Mouse (Mus musculus) stomach, embryonic 15.5 days (tissue): ENCODE measurements around the gene Tmem150c. TPM values are rescaled to one million over a fixed set of nuclear protein-coding genes. Genes with fewer than 3 reads are reported as not detected.

ENCODE experiments used
- ATAC-seq: fragments of 200-750 bp; cut with Nextera tagmentation; 2 replicates; pipeline ENCODE4 v1.8.0; 2017; ENCODE audit warnings: low read depth, moderate number of reproducible peaks, moderate TSS enrichment; ENCODE audit not compliant: insufficient read depth, low FRiP score
- H3K27ac ChIP-seq: fragments of 300-500 bp; sonication (generic); 2 replicates; pipeline ENCODE4 v1.5.1; 2015; ENCODE audit warnings: mild to moderate bottlenecking, inconsistent platforms
- H3K27me3 ChIP-seq: fragments of 300-500 bp; sonication (generic); replicated peaks from 2 replicates; pipeline ENCODE4 v1.6.1; 2015; ENCODE audit warnings: inconsistent platforms
- H3K36me3 ChIP-seq: fragments of 300-500 bp; sonication (generic); 2 replicates; pipeline ENCODE4 v1.6.1; 2015; ENCODE audit warnings: inconsistent platforms
- H3K4me1 ChIP-seq: fragments of 300-500 bp; sonication (generic); 2 replicates; pipeline ENCODE4 v1.6.1; 2015; ENCODE audit warnings: inconsistent platforms
- H3K4me2 ChIP-seq: fragments of 300-500 bp; sonication (generic); 2 replicates; pipeline ENCODE4 v1.6.1; 2015; ENCODE audit warnings: mild to moderate bottlenecking, inconsistent platforms
- H3K4me3 ChIP-seq: fragments of 300-500 bp; sonication (generic); replicated peaks from 2 replicates; pipeline ENCODE4 v1.5.1; 2015; ENCODE audit warnings: inconsistent platforms
- H3K9ac ChIP-seq: fragments of 300-500 bp; sonication (generic); 2 replicates; pipeline ENCODE4 v1.6.1; 2015; ENCODE audit warnings: inconsistent platforms
- H3K9me3 ChIP-seq: fragments of 300-500 bp; sonication (generic); 2 replicates; pipeline ENCODE4 v1.6.1; 2016; ENCODE audit warnings: inconsistent platforms
- WGBS: fragments of 180-500 bp; shearing (Covaris S2); methylation state at CpG from one replicate; pipeline ENCODE4 v1.1.7; 2015; 5-methylcytosine and 5-hydroxymethylcytosine counted together
- polyA plus RNA-seq: library from polyadenylated mRNA; unstranded; fragments of >200 nt; fragmentation: Nextera tagmentation; extraction: Ambion mirVana; gene quantifications from 2 replicates; pipeline ENCODE4 v1.2.1, GENCODE M21; 2015

The Tmem150c gene
- polyA plus RNA-seq, 1 experiment from 2014 or later, result 4.7 TPM

GRCm38 (mm10) chr5:100187035-100187901 lies 27.7 kb upstream of the Tmem150c start:
- 0 out of 2 replicates have a peak, but pooled peaks cover 3% of the 10 kb centered on the region for H3K4me1 ChIP-seq
- no peak for ATAC-seq
- WGBS, result 61% methylated on average over 3 of the region's 3 CpGs
- H3K9me3 ChIP-seq, result no peaks in the 10 kb centered on the region
- no peak overlapping the region for H3K4me2 ChIP-seq
- H3K36me3 ChIP-seq, result no peaks in the 10 kb centered on the region
- H3K9ac ChIP-seq, result no peak overlapping the region
- H3K4me3 ChIP-seq, result no peak overlapping the region
- H3K27ac ChIP-seq, result peak overlapping the region; percentile 40; the same call in 1 of the 2 replicates
- no peaks in the 10 kb centered on the region for H3K27me3 ChIP-seq

GRCm38 (mm10) chr5:100186618-100187017 lies 27.0 kb upstream of the Tmem150c start:
- H3K4me3 ChIP-seq, result no peak overlapping the region
- H3K9me3 ChIP-seq, result no peaks in the 10 kb centered on the region
- H3K27ac ChIP-seq, result peak overlapping the region; percentile 40; the same call in 1 of the 2 replicates
- no peak overlapping the region for H3K4me2 ChIP-seq
- WGBS, result 23% methylated on average over 7 of the region's 7 CpGs
- H3K4me1 ChIP-seq, result peaks cover 6% of the 10 kb centered on the region; the same call in 1 of the 2 replicates
- H3K9ac ChIP-seq, result no peak overlapping the region
- no peak for ATAC-seq
- H3K36me3 ChIP-seq, result no peaks in the 10 kb centered on the region
- no peaks in the 10 kb centered on the region for H3K27me3 ChIP-seq

GRCm38 (mm10) chr5:100185895-100186294 lies 26.3 kb upstream of the Tmem150c start:
- no peaks in the 10 kb centered on the region for H3K9me3 ChIP-seq
- H3K36me3 ChIP-seq, result no peaks in the 10 kb centered on the region
- H3K4me1 ChIP-seq, result peaks cover 12% of the 10 kb centered on the region; the same call in 1 of the 2 replicates
- H3K9ac ChIP-seq, result no peak overlapping the region
- ATAC-seq, result no peak
- H3K27ac ChIP-seq, result no peak overlapping the region
- no peak overlapping the region for H3K4me2 ChIP-seq
- no peaks in the 10 kb centered on the region for H3K27me3 ChIP-seq
- 23% methylated on average over 7 of the region's 7 CpGs for WGBS
- no peak overlapping the region for H3K4me3 ChIP-seq

- H3K4me3 ChIP-seq, result no peak overlapping the region
- H3K27ac ChIP-seq, result no peak overlapping the region
- no peak overlapping the region for H3K9ac ChIP-seq
- WGBS, result 33% methylated on average over 1 of the region's 1 CpGs
- no peaks in the 10 kb centered on the region for H3K36me3 ChIP-seq
- peaks cover 15% of the 10 kb centered on the region; the same call in 1 of the 2 replicates for H3K4me1 ChIP-seq
- no peaks in the 10 kb centered on the region for H3K27me3 ChIP-seq
- H3K9me3 ChIP-seq, result no peaks in the 10 kb centered on the region
- no peak overlapping the region for H3K4me2 ChIP-seq
- ATAC-seq, result no peak
Measured at GRCm38 (mm10) chr5:100181011-100181410, 21.4 kb upstream of the Tmem150c start.

- ATAC-seq, result no peak
- 63% methylated on average over 2 of the region's 2 CpGs for WGBS
- H3K27me3 ChIP-seq, result no peaks in the 10 kb centered on the region
- no peak overlapping the region for H3K4me2 ChIP-seq
- H3K27ac ChIP-seq, result no peak overlapping the region
- H3K36me3 ChIP-seq, result no peaks in the 10 kb centered on the region
- no peaks in the 10 kb centered on the region for H3K9me3 ChIP-seq
- H3K9ac ChIP-seq, result no peak overlapping the region
- H3K4me1 ChIP-seq, result peaks cover 12% of the 10 kb centered on the region; the same call in 1 of the 2 replicates
- H3K4me3 ChIP-seq, result no peak overlapping the region
Measured at GRCm38 (mm10) chr5:100178781-100179165, 19.2 kb upstream of the Tmem150c start.

- H3K4me2 ChIP-seq, result no peak overlapping the region
- no peaks in the 10 kb centered on the region for H3K36me3 ChIP-seq
- H3K9ac ChIP-seq, result no peak overlapping the region
- ATAC-seq, result 0 out of 2 replicates have a peak, but pooled peaks have one; percentile 27
- no peak overlapping the region for H3K27ac ChIP-seq
- H3K4me3 ChIP-seq, result no peak overlapping the region
- H3K4me1 ChIP-seq, result peaks cover 12% of the 10 kb centered on the region; the same call in 1 of the 2 replicates
- no peaks in the 10 kb centered on the region for H3K27me3 ChIP-seq
- H3K9me3 ChIP-seq, result no peaks in the 10 kb centered on the region
- WGBS, result 84% methylated on average over 4 of the region's 4 CpGs
Measured at GRCm38 (mm10) chr5:100178122-100178780, 18.6 kb upstream of the Tmem150c start.

GRCm38 (mm10) chr5:100177547-100177946 lies 17.9 kb upstream of the Tmem150c start:
- WGBS, result 42% methylated on average over 4 of the region's 5 CpGs
- Histone ChIP-seq H3K4me1 (peaks cover 12% of the 10 kb centered on the region; the same call in 1 of the 2 replicates), H3K4me2 (no peak overlapping the region), H3K27ac (no peak overlapping the region), H3K9me3 (no peaks in the 10 kb centered on the region), H3K36me3 (no peaks in the 10 kb centered on the region), H3K27me3 (no peaks in the 10 kb centered on the region), H3K4me3 (no peak overlapping the region), H3K9ac (no peak overlapping the region)
- no peak for ATAC-seq

- no peak for ATAC-seq
- H3K4me3 ChIP-seq, result no peak overlapping the region
Measured at GRCm38 (mm10) chr5:100176096-100176495, 16.5 kb upstream of the Tmem150c start.

GRCm38 (mm10) chr5:100175582-100175981 lies 16.0 kb upstream of the Tmem150c start:
- H3K4me2 ChIP-seq, result no peak overlapping the region
- H3K4me1 ChIP-seq, result 0 out of 2 replicates have a peak, but pooled peaks cover 3% of the 10 kb centered on the region
- 72% methylated on average over 7 of the region's 7 CpGs for WGBS
- no peak overlapping the region for H3K4me3 ChIP-seq
- no peak for ATAC-seq
- no peak overlapping the region for H3K27ac ChIP-seq
- H3K27me3 ChIP-seq, result no peaks in the 10 kb centered on the region
- no peak overlapping the region for H3K9ac ChIP-seq
- no peaks in the 10 kb centered on the region for H3K9me3 ChIP-seq
- H3K36me3 ChIP-seq, result no peaks in the 10 kb centered on the region

More at GRCm38 (mm10) chr5:100176096-100176495, 16.5 kb upstream of the Tmem150c start:
- H3K4me2 ChIP-seq, result no peak overlapping the region
- H3K9ac ChIP-seq, result no peak overlapping the region
- H3K27me3 ChIP-seq, result no peaks in the 10 kb centered on the region
- no peaks in the 10 kb centered on the region for H3K9me3 ChIP-seq
- no peak overlapping the region for H3K27ac ChIP-seq
- no peaks in the 10 kb centered on the region for H3K36me3 ChIP-seq
- WGBS, result 65% methylated on average over 5 of the region's 5 CpGs
- 0 out of 2 replicates have a peak, but pooled peaks cover 3% of the 10 kb centered on the region for H3K4me1 ChIP-seq

GRCm38 (mm10) chr5:100172104-100172503 lies 12.5 kb upstream of the Tmem150c start:
- Histone ChIP-seq H3K9me3 (no peaks in the 10 kb centered on the region), H3K4me1 (0 out of 2 replicates have a peak, but pooled peaks cover 3% of the 10 kb centered on the region), H3K27me3 (no peaks in the 10 kb centered on the region), H3K4me2 (no peak overlapping the region), H3K4me3 (no peak overlapping the region), H3K9ac (no peak overlapping the region), H3K27ac (no peak overlapping the region), H3K36me3 (no peaks in the 10 kb centered on the region)
- ATAC-seq, result no peak
- 75% methylated on average over 4 of the region's 4 CpGs for WGBS

- 49% methylated on average over 14 of the region's 14 CpGs for WGBS
- Histone ChIP-seq H3K4me3 (no peak overlapping the region), H3K4me1 (no peaks in the 10 kb centered on the region), H3K27me3 (no peaks in the 10 kb centered on the region), H3K9me3 (no peaks in the 10 kb centered on the region), H3K4me2 (no peak overlapping the region), H3K36me3 (no peaks in the 10 kb centered on the region), H3K9ac (no peak overlapping the region), H3K27ac (no peak overlapping the region)
- ATAC-seq, result no peak
Measured at GRCm38 (mm10) chr5:100166591-100167491, 7.2 kb upstream of the Tmem150c start.
